Mouse (Mus musculus): Measurements from ENCODE around the gene Gpr84. TPM values are rescaled to one million over a fixed set of nuclear protein-coding genes. Genes with fewer than 3 reads are reported as not detected.

Gpr84 gene
- polyA plus RNA-seq, 1 experiment from 2014 or later = 0.46 TPM

DNA sequence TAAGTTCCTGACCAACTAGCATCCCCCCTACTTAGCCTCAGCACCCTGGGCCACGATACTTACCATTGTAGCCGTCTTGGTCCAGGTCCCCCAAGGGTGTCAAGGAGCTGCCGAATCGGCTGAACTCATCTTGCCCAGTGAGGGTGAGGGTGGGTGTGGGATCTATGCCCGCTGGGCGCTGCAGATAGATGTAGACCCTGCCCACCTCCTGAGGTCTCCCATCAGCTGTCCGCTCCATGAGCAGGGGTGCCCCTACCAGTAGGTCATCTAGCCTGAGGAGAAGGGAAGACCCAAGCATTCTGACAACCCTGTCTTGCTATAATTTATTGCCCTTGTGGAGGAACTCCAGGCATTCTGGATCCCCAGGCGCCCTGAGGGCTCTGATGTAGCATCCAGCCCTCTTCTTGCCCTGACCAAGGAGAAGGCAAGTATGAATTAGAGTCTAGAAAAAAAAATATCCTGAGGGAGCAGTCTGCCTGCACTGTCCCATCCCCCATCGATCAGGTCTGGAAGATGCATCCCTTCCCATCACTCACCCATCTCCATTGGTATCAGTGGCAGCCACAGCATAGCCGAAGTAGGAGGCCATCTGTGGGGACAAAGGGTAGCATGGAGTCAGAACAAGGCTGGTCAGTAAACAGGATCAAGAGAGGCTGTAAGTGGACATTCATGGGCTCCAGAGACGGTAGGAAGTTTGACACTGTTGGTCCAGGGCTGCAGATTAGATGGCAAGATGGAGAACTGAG, 43.3 kb upstream of the Gpr84 start:
- WGBS = 96% methylated on average over 11 of the region's 11 CpGs

DNA sequence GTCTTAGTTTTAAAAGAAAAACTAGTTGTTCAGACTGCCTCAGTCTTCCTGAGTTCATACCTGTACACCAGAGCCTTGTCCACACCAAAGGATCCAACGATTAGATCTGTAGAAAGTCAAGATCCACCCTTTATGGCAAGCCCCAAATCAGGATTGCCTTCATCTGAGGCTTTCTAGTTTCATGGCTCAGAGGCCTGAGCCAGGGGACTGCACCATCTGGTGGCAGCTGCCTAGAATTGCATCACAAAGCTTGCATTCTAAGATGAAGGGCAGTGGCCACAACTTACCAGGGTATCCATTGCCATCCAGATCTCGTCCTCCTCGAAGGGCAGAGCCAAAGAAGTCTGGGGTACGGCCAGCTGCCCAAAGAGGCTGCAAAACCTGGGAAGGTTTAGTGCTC, 42.4 kb upstream of the Gpr84 start:
- no peaks in the 10 kb centered on the region for H3K4me1 ChIP-seq (ENCODE audit: control insufficient read depth, insufficient read depth, low read length)
- H3K9me3 ChIP-seq (ENCODE audit: control insufficient read depth, low read depth, low read length) = no peaks in the 10 kb centered on the region
- H3K27me3 ChIP-seq (ENCODE audit: control insufficient read depth, insufficient read depth, low read length) = no peaks in the 10 kb centered on the region
- H3K36me3 ChIP-seq (ENCODE audit: control insufficient read depth, insufficient read depth, low read length) = peaks cover 68% of the 10 kb centered on the region
- H3K4me3 ChIP-seq (ENCODE audit: low read depth, low read length) = no peak overlapping the region
- no peak overlapping the region for H3K9ac ChIP-seq (replicated peaks; ENCODE audit: low read depth, low read length)
- no peak overlapping the region for H3K4me2 ChIP-seq (replicated peaks; ENCODE audit: low read depth, low read length)
- no peak overlapping the region for H3K27ac ChIP-seq (ENCODE audit: low read length)
- peak; percentile 42; the same call in 1 of the 2 replicates for ATAC-seq (ENCODE audit: insufficient number of reproducible peaks, insufficient read depth, low FRiP score, low read depth)
- WGBS = 37% methylated on average over 4 of the region's 4 CpGs

More for the DNA sequence above, 43.3 kb upstream of the Gpr84 start:
- no peaks in the 10 kb centered on the region for H3K9me3 ChIP-seq (ENCODE audit: control insufficient read depth, low read depth, low read length)
- no peak overlapping the region for H3K27ac ChIP-seq (ENCODE audit: low read length)
- no peak overlapping the region for H3K9ac ChIP-seq (replicated peaks; ENCODE audit: low read depth, low read length)
- no peak overlapping the region for H3K4me2 ChIP-seq (replicated peaks; ENCODE audit: low read depth, low read length)
- no peak overlapping the region for H3K4me3 ChIP-seq (ENCODE audit: low read depth, low read length)
- H3K36me3 ChIP-seq (ENCODE audit: control insufficient read depth, insufficient read depth, low read length) = peaks cover 60% of the 10 kb centered on the region
- H3K4me1 ChIP-seq (ENCODE audit: control insufficient read depth, insufficient read depth, low read length) = 0 out of 2 replicates have a peak, but pooled peaks cover 3% of the 10 kb centered on the region
- ATAC-seq (ENCODE audit: insufficient number of reproducible peaks, insufficient read depth, low FRiP score, low read depth) = no peak
- H3K27me3 ChIP-seq (ENCODE audit: control insufficient read depth, insufficient read depth, low read length) = no peaks in the 10 kb centered on the region

DNA sequence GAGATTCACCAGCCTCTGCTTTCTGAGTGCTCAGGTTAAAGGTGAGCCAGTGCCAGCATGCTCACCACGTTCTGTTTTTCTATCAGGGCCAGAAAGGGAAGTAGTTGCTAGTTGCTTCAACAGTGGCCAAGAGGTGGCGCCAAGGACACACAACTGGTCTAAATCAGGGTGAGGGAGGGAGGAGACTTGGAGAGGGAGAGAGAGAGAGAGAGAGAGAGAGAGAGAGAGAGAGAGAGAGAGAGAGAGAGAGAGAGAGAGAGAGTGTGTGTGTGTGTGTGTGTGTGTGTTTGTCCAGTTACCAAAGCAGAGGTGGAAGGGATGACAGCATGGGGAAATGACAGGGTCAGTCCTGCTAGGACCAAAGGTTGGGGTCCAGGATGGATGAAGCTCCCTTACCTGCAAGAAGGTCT, 36.9 kb upstream of the Gpr84 start:
- no peaks in the 10 kb centered on the region for H3K9me3 ChIP-seq (ENCODE audit: control insufficient read depth, low read depth, low read length)
- no peaks in the 10 kb centered on the region for H3K27me3 ChIP-seq (ENCODE audit: control insufficient read depth, insufficient read depth, low read length)
- no peak for ATAC-seq (ENCODE audit: insufficient number of reproducible peaks, insufficient read depth, low FRiP score, low read depth)
- H3K27ac ChIP-seq (ENCODE audit: low read length) = no peak overlapping the region
- no peak overlapping the region for H3K4me2 ChIP-seq (replicated peaks; ENCODE audit: low read depth, low read length)
- no peaks in the 10 kb centered on the region for H3K4me1 ChIP-seq (ENCODE audit: control insufficient read depth, insufficient read depth, low read length)
- H3K4me3 ChIP-seq (ENCODE audit: low read depth, low read length) = no peak overlapping the region
- H3K9ac ChIP-seq (replicated peaks; ENCODE audit: low read depth, low read length) = no peak overlapping the region
- peaks cover 78% of the 10 kb centered on the region for H3K36me3 ChIP-seq (ENCODE audit: control insufficient read depth, insufficient read depth, low read length)
- WGBS = 8% methylated on average over 2 of the region's 2 CpGs

DNA sequence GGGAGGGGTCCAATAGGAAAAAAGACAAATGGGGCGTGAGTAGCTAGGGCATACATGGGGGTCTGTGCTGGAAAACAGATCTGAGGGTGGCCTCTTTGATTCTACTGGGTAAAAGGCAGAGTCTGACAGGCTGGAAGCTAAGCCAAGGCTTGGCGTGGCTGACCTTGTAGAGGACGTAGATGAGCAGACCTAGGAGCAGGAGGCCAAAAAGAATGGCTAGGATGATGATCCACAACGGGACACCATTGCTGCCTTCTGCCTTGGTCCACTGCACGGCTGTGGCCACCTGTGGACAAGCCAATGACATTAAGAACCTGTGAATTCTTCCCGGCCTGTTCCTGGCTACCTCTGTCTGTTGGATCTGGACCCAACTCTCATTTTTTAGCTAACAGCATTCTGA, 35.4 kb upstream of the Gpr84 start:
- WGBS = 85% methylated on average over 6 of the region's 6 CpGs
- Histone ChIP-seq H3K4me1 (ENCODE audit: control insufficient read depth, insufficient read depth, low read length) (no peaks in the 10 kb centered on the region), H3K9ac (replicated peaks; ENCODE audit: low read depth, low read length) (no peak overlapping the region), H3K4me2 (replicated peaks; ENCODE audit: low read depth, low read length) (no peak overlapping the region), H3K36me3 (ENCODE audit: control insufficient read depth, insufficient read depth, low read length) (peaks cover 63% of the 10 kb centered on the region), H3K27me3 (ENCODE audit: control insufficient read depth, insufficient read depth, low read length) (0 out of 2 replicates have a peak, but pooled peaks cover 6% of the 10 kb centered on the region), H3K4me3 (ENCODE audit: low read depth, low read length) (no peak overlapping the region), H3K9me3 (ENCODE audit: control insufficient read depth, low read depth, low read length) (no peaks in the 10 kb centered on the region), H3K27ac (ENCODE audit: low read length) (no peak overlapping the region)
- no peak for ATAC-seq (ENCODE audit: insufficient number of reproducible peaks, insufficient read depth, low FRiP score, low read depth)

DNA sequence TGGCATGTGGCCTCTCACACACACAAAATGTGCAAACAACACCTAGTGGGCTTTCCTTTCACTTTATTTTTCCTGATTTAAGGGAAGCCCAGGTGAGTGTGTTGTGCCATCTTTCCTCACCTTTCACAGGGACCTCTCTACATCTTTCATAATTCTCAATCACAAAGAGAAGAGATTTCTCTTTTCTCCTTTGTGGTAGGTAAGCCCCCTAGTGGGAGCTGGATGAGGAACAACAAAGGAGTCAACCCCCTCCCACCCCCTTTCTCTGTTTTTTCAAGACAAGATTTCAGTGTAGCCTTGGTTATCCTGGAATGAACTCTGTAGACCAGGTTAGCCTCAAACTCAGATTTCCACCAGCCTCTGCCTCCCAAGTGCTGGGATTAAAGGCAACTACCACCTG, 33.1 kb upstream of the Gpr84 start:
- Histone ChIP-seq H3K36me3 (ENCODE audit: control insufficient read depth, insufficient read depth, low read length) (peaks cover 41% of the 10 kb centered on the region), H3K9me3 (ENCODE audit: control insufficient read depth, low read depth, low read length) (no peaks in the 10 kb centered on the region), H3K9ac (replicated peaks; ENCODE audit: low read depth, low read length) (no peak overlapping the region), H3K27me3 (ENCODE audit: control insufficient read depth, insufficient read depth, low read length) (0 out of 2 replicates have a peak, but pooled peaks cover 11% of the 10 kb centered on the region), H3K4me3 (ENCODE audit: low read depth, low read length) (no peak overlapping the region), H3K4me1 (ENCODE audit: control insufficient read depth, insufficient read depth, low read length) (peaks cover 7% of the 10 kb centered on the region; the same call in 1 of the 2 replicates), H3K4me2 (replicated peaks; ENCODE audit: low read depth, low read length) (no peak overlapping the region), H3K27ac (ENCODE audit: low read length) (no peak overlapping the region)
- no peak for ATAC-seq (ENCODE audit: insufficient number of reproducible peaks, insufficient read depth, low FRiP score, low read depth)

- no peak overlapping the region for H3K9ac ChIP-seq (replicated peaks; ENCODE audit: low read depth, low read length)
- 0 out of 2 replicates have a peak, but pooled peaks cover 11% of the 10 kb centered on the region for H3K27me3 ChIP-seq (ENCODE audit: control insufficient read depth, insufficient read depth, low read length)
- no peak overlapping the region for H3K27ac ChIP-seq (ENCODE audit: low read length)
- ATAC-seq (ENCODE audit: insufficient number of reproducible peaks, insufficient read depth, low FRiP score, low read depth) = no peak
- no peak overlapping the region for H3K4me3 ChIP-seq (ENCODE audit: low read depth, low read length)
- WGBS = 68% methylated on average over 3 of the region's 3 CpGs
- no peak overlapping the region for H3K4me2 ChIP-seq (replicated peaks; ENCODE audit: low read depth, low read length)
- H3K9me3 ChIP-seq (ENCODE audit: control insufficient read depth, low read depth, low read length) = no peaks in the 10 kb centered on the region
- H3K36me3 ChIP-seq (ENCODE audit: control insufficient read depth, insufficient read depth, low read length) = peaks cover 37% of the 10 kb centered on the region
- H3K4me1 ChIP-seq (ENCODE audit: control insufficient read depth, insufficient read depth, low read length) = peaks cover 7% of the 10 kb centered on the region; the same call in 1 of the 2 replicates
Observed at GRCm38 (mm10) chr15:103343008-103343407, 32.6 kb upstream of the Gpr84 start.

DNA sequence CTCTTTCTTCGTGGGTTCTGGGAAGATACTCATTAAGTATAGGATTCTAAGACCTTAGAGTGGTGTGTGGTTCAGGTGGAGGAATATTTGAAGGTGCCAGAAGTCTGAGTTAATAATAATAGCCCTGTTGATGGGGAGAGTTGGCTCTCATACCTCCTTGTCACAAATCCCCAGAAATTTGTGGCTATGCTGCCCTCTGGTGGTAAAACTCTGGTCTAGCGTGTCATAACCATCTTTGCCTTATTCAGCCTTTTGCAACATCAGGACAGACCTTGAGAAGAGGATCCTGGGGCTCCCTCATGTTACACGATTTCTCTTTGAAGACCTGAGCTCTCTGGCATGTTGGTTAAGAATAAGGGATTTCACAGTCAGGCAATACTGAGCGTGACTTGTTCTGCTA, 32.0 kb upstream of the Gpr84 start:
- Histone ChIP-seq H3K27me3 (ENCODE audit: control insufficient read depth, insufficient read depth, low read length) (0 out of 2 replicates have a peak, but pooled peaks cover 11% of the 10 kb centered on the region), H3K27ac (ENCODE audit: low read length) (no peak overlapping the region), H3K9me3 (ENCODE audit: control insufficient read depth, low read depth, low read length) (no peaks in the 10 kb centered on the region), H3K4me1 (ENCODE audit: control insufficient read depth, insufficient read depth, low read length) (peaks cover 7% of the 10 kb centered on the region; the same call in 1 of the 2 replicates), H3K36me3 (ENCODE audit: control insufficient read depth, insufficient read depth, low read length) (peaks cover 31% of the 10 kb centered on the region), H3K4me3 (ENCODE audit: low read depth, low read length) (no peak overlapping the region), H3K9ac (replicated peaks; ENCODE audit: low read depth, low read length) (no peak overlapping the region), H3K4me2 (replicated peaks; ENCODE audit: low read depth, low read length) (no peak overlapping the region)
- ATAC-seq (ENCODE audit: insufficient number of reproducible peaks, insufficient read depth, low FRiP score, low read depth) = no peak
- 17% methylated on average over 4 of the region's 4 CpGs for WGBS

DNA sequence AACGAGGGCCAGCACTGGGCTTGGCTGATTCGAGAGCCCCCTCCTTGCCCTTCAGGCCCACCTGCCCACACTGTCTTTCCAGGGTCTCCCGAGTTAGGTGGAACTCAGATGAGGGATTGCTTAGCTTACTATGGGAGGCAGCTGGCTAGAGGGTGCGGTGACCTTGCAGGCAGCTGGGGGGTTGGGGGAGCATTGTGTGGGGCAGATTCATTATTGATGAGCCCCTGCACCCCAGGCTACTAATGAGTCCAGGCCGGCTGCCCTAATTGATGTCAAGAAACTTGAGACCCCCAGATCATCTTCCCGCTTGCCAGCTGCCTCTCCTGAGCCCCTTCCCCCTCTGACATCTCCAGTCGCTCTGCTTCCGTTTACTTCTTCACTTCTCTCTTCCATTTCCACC, 31.1 kb upstream of the Gpr84 start:
- Histone ChIP-seq H3K36me3 (ENCODE audit: control insufficient read depth, insufficient read depth, low read length) (peaks cover 25% of the 10 kb centered on the region), H3K27me3 (ENCODE audit: control insufficient read depth, insufficient read depth, low read length) (0 out of 2 replicates have a peak, but pooled peaks cover 11% of the 10 kb centered on the region), H3K4me2 (replicated peaks; ENCODE audit: low read depth, low read length) (no peak overlapping the region), H3K27ac (ENCODE audit: low read length) (no peak overlapping the region), H3K9me3 (ENCODE audit: control insufficient read depth, low read depth, low read length) (no peaks in the 10 kb centered on the region), H3K4me3 (ENCODE audit: low read depth, low read length) (no peak overlapping the region), H3K4me1 (ENCODE audit: control insufficient read depth, insufficient read depth, low read length) (peaks cover 7% of the 10 kb centered on the region; the same call in 1 of the 2 replicates), H3K9ac (replicated peaks; ENCODE audit: low read depth, low read length) (no peak overlapping the region)
- ATAC-seq (ENCODE audit: insufficient number of reproducible peaks, insufficient read depth, low FRiP score, low read depth) = no peak
- WGBS = 42% methylated on average over 8 of the region's 8 CpGs

Data from stomach, embryonic 14.5 days (tissue).